Mouse (Mus musculus) lung, embryonic 16.5 days (tissue): ENCODE measurements at regions not wholly inside any gene's neighbourhood (a gene's known extent, or its start where the extent isn't known, plus 50 kb on each side); places are given as distances from the start of the nearest gene placed in this dataset.
A peak's percentile ranks its signal among the peaks of the same experiment; 100 is the strongest.

Source experiments
- ATAC-seq: fragments of 200-750 bp; cut with Nextera tagmentation; 2 replicates; pipeline ENCODE4 v1.8.0; 2017; ENCODE audit warnings: low read depth, mild to moderate bottlenecking, moderate library complexity
- H3K27ac ChIP-seq: fragments of 300-500 bp; sonication (generic); 2 replicates; pipeline ENCODE4 v1.5.1; 2014; ENCODE audit warnings: mild to moderate bottlenecking, control low read depth, low read length
- H3K27me3 ChIP-seq: fragments of 300-500 bp; sonication (generic); 2 replicates; pipeline ENCODE4 v1.6.1; 2014; ENCODE audit warnings: low read depth, low read length, mixed read lengths; ENCODE audit not compliant: control insufficient read depth, insufficient read depth
- H3K36me3 ChIP-seq: fragments of 300-500 bp; sonication (generic); 2 replicates; pipeline ENCODE4 v1.6.1; 2014; ENCODE audit warnings: low read length; ENCODE audit not compliant: control insufficient read depth, insufficient read depth
- H3K4me1 ChIP-seq: fragments of 300-500 bp; sonication (generic); replicated peaks from 2 replicates; pipeline ENCODE4 v1.6.1; 2014; ENCODE audit warnings: low read length, mixed read lengths; ENCODE audit not compliant: control insufficient read depth, insufficient read depth
- H3K4me2 ChIP-seq: fragments of 300-500 bp; sonication (generic); 2 replicates; pipeline ENCODE4 v1.6.1; 2014; ENCODE audit warnings: low read depth, low read length, control low read depth
- H3K4me3 ChIP-seq: fragments of 300-500 bp; sonication (generic); 2 replicates; pipeline ENCODE4 v1.5.1; 2014; ENCODE audit warnings: mild to moderate bottlenecking, low read length, control low read depth
- H3K9ac ChIP-seq: fragments of 300-500 bp; sonication (generic); 2 replicates; pipeline ENCODE4 v1.6.1; 2014; ENCODE audit warnings: low read length, control low read depth
- H3K9me3 ChIP-seq: fragments of 300-500 bp; sonication (generic); 2 replicates; pipeline ENCODE4 v1.6.1; 2016; ENCODE audit warnings: low read length; ENCODE audit not compliant: control insufficient read depth
- WGBS: fragments of 180-500 bp; shearing (Covaris S2); extraction: QIAGEN DNeasy Blood & Tissue Kit; methylation state at CpG from one replicate; pipeline ENCODE4 v1.1.7; 2014; 5-methylcytosine and 5-hydroxymethylcytosine counted together

DNA sequence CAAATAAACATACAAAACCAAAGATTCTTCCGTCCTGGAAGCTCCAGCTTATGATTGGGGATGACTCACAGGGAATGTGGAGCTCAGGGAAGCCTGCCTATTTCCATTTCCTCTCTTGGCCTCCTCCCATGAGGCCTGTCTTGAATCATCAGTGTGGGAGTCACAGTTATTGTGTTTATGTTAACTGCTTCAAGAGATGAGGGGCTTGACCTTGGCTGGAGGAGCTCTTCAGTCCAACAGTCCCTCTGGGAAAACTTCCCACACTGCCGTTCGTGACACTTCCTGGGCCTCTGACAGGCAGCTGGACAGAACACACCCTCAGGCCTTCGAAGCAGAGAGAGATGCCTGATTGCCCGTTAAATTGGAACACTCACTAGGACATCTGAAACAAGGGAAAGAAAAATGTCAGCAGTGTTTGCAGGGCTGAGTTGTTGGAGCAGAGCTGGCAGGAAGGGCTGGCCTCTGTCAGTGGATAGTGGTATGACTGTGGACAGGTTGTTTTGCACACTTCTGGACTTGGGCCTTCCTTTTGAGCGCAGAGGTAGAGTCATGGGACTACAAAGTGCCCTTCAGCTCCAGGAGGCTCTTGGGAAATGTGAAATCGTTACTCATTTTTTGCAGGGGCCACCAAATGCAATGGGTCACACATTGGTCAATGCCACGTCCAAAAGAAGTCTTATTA, 2105.5 kb upstream of the Lrrc6 start:
- Histone ChIP-seq H3K27ac (no peak overlapping the region), H3K9ac (no peak overlapping the region)

DNA sequence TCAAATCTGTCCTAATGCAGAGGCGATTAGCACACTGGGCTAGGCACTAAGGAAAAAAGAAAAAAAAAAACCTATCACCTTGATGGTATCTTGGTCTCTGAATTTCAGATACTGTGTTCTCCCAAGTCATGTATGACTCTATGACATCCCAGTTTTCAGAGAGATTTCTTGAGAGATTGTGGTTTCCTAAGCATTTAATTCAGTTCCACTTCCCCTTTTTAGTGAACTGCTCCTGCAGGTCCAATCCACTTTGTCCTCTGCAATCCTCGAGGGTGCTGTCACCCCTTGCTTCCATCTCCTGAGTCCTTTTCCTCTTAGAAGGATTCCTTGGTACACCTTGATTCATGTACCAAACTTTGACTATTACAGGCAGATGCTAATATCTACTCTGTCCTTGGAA, 2104.8 kb upstream of the Lrrc6 start:
- Histone ChIP-seq H3K4me3 (no peak overlapping the region), H3K4me1 (no peaks in the 10 kb centered on the region), H3K4me2 (no peak overlapping the region), H3K9ac (no peak overlapping the region), H3K27me3 (no peaks in the 10 kb centered on the region), H3K27ac (no peak overlapping the region), H3K36me3 (no peaks in the 10 kb centered on the region), H3K9me3 (no peaks in the 10 kb centered on the region)
- no peak for ATAC-seq
- WGBS: 71% methylated on average over 2 of the region's 2 CpGs

More for the DNA sequence above, 2105.5 kb upstream of the Lrrc6 start:
- 43% methylated on average over 8 of the region's 8 CpGs for WGBS
- Histone ChIP-seq H3K4me2 (no peak overlapping the region), H3K4me3 (no peak overlapping the region), H3K9me3 (no peaks in the 10 kb centered on the region), H3K27me3 (no peaks in the 10 kb centered on the region), H3K4me1 (no peaks in the 10 kb centered on the region), H3K36me3 (no peaks in the 10 kb centered on the region)
- peak; percentile 95 for ATAC-seq

GRCm38 (mm10) chr15:68582177-68582576, 2081.5 kb upstream of the Lrrc6 start:
- Histone ChIP-seq H3K36me3 (no peaks in the 10 kb centered on the region), H3K27ac (no peak overlapping the region), H3K4me3 (no peak overlapping the region), H3K27me3 (no peaks in the 10 kb centered on the region), H3K9me3 (no peaks in the 10 kb centered on the region), H3K4me2 (no peak overlapping the region), H3K9ac (no peak overlapping the region), H3K4me1 (no peaks in the 10 kb centered on the region)
- no peak for ATAC-seq
- WGBS: 82% methylated on average over 4 of the region's 4 CpGs

- 88% methylated on average over 2 of the region's 2 CpGs for WGBS
- Histone ChIP-seq H3K4me3 (no peak overlapping the region), H3K27ac (no peak overlapping the region), H3K36me3 (no peaks in the 10 kb centered on the region), H3K4me1 (no peaks in the 10 kb centered on the region), H3K9ac (no peak overlapping the region), H3K27me3 (no peaks in the 10 kb centered on the region), H3K9me3 (no peaks in the 10 kb centered on the region), H3K4me2 (no peak overlapping the region)
- ATAC-seq: no peak
Measured at GRCm38 (mm10) chr15:68579486-68579885, 2078.8 kb upstream of the Lrrc6 start.

DNA sequence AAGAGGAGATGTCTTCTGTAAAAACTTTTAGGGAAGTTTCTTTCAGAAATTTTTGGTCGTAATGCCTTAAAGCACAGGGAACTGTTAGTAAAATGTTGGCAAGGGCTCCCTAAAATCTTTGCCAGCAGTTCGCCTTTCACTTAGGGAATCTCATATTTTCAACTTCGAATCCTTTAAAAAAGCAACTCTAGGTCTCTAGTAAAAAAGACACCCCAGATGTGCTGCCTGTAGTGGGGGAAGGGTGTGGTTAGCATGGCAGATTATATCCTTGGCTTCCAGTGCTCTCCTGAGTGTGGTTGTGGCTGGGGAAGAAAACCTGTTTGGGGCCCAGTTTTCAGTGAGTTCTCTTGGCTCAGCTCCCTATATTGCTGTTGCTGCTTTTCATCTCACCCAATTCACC, 2059.9 kb upstream of the Lrrc6 start:
- no peaks in the 10 kb centered on the region for H3K36me3 ChIP-seq
- no peaks in the 10 kb centered on the region for H3K9me3 ChIP-seq
- ATAC-seq: no peak
- H3K4me3 ChIP-seq: no peak overlapping the region
- 61% methylated on average over 3 of the region's 3 CpGs for WGBS
- no peak overlapping the region for H3K9ac ChIP-seq
- no peaks in the 10 kb centered on the region for H3K4me1 ChIP-seq
- H3K4me2 ChIP-seq: no peak overlapping the region
- no peaks in the 10 kb centered on the region for H3K27me3 ChIP-seq
- no peak overlapping the region for H3K27ac ChIP-seq

- no peaks in the 10 kb centered on the region for H3K27me3 ChIP-seq
- H3K9me3 ChIP-seq: no peaks in the 10 kb centered on the region
- no peak overlapping the region for H3K4me3 ChIP-seq
- 65% methylated on average over 7 of the region's 7 CpGs for WGBS
- no peak for ATAC-seq
- no peak overlapping the region for H3K9ac ChIP-seq
- no peaks in the 10 kb centered on the region for H3K36me3 ChIP-seq
- no peaks in the 10 kb centered on the region for H3K4me1 ChIP-seq
- H3K27ac ChIP-seq: no peak overlapping the region
- no peak overlapping the region for H3K4me2 ChIP-seq
Measured at GRCm38 (mm10) chr15:68556133-68556532, 2055.4 kb upstream of the Lrrc6 start.

GRCm38 (mm10) chr15:68536055-68536325, 2035.3 kb upstream of the Lrrc6 start:
- no peak overlapping the region for H3K9ac ChIP-seq
- ATAC-seq: no peak
- no peaks in the 10 kb centered on the region for H3K4me1 ChIP-seq
- no peaks in the 10 kb centered on the region for H3K27me3 ChIP-seq
- no peak overlapping the region for H3K4me3 ChIP-seq
- H3K4me2 ChIP-seq: no peak overlapping the region
- no peaks in the 10 kb centered on the region for H3K36me3 ChIP-seq
- no peak overlapping the region for H3K27ac ChIP-seq
- H3K9me3 ChIP-seq: no peaks in the 10 kb centered on the region
- WGBS: 75% methylated on average over 4 of the region's 4 CpGs

DNA sequence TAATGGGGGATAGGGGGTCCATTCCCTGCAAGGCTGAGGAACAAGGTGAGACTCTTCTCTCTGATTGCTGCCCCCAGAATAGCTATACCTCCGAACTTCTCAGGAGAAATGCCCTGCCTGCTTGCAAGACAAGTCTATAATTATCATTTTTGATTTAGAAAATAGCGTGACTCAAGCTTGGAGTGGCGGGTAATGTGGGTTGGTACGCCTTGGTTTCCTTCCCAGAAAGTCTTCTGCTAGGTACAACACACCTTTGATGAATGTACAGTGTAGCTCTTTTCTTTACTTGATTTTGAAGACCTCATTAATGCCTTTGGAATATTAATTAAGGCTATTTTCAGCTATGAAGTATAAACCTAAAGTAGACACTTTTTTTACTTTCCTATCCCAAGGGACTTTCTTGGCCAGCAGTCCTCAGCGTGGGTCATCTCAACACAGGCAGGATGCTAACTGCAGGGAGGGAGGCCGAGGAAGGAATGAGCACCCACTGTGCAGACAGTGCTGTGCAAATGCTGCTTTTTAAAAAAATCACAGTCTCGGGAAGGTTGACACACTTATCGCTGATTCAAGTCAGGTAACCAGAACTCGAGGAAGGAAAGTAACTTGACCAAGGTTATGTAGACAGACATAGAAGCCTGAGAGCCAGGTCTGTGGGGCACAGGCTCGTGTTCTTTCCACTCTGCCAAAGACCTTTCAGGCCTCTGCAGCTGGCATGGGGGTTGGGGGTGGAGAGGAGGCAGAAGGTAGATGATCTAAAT, 2034.8 kb upstream of the Lrrc6 start:
- H3K27me3 ChIP-seq: no peaks in the 10 kb centered on the region
- no peaks in the 10 kb centered on the region for H3K4me1 ChIP-seq
- H3K27ac ChIP-seq: no peak overlapping the region
- H3K9ac ChIP-seq: no peak overlapping the region
- H3K4me3 ChIP-seq: no peak overlapping the region
- WGBS: 69% methylated on average over 10 of the region's 10 CpGs
- H3K9me3 ChIP-seq: no peaks in the 10 kb centered on the region
- H3K4me2 ChIP-seq: no peak overlapping the region
- H3K36me3 ChIP-seq: no peaks in the 10 kb centered on the region
- ATAC-seq: no peak

DNA sequence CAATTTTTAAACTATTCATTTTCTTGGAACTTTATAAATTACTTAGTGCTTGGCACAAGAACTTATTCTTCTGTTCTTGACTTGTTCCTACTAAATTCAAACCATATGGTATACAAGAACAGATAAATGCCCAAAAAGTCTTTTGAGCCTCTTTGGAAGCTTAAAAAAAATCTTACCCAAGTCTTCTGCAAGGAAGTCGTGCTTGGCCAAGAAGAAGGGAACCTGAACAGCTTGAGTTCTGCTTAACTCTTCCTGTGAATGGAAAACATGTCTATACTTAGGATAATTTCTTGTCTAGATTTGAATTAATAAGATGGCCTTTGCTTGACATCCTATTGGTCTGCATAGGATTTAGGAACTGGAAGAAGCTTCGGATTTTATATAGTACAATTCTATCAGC, 2020.0 kb upstream of the Lrrc6 start:
- no peak overlapping the region for H3K4me3 ChIP-seq
- H3K9ac ChIP-seq: no peak overlapping the region
- H3K4me1 ChIP-seq: no peaks in the 10 kb centered on the region
- 71% methylated on average over 2 of the region's 2 CpGs for WGBS
- H3K27ac ChIP-seq: no peak overlapping the region
- no peak overlapping the region for H3K4me2 ChIP-seq
- no peaks in the 10 kb centered on the region for H3K9me3 ChIP-seq
- H3K27me3 ChIP-seq: no peaks in the 10 kb centered on the region
- no peaks in the 10 kb centered on the region for H3K36me3 ChIP-seq
- no peak for ATAC-seq
